Mouse (Mus musculus) neural tube, embryonic 12.5 days (tissue): ENCODE results near the gene Cd3d. TPM values are rescaled to one million over a fixed set of nuclear protein-coding genes. Genes with fewer than 3 reads are reported as not detected.

ENCODE experiments used
- ATAC-seq: fragments of 200-750 bp; cut with Nextera tagmentation; 2 replicates; pipeline ENCODE4 v1.8.0; 2017; ENCODE audit warnings: low read depth, mild to moderate bottlenecking, moderate TSS enrichment, moderate library complexity; ENCODE audit not compliant: low FRiP score
- H3K27ac ChIP-seq: fragments of 300-500 bp; sonication (generic); 2 replicates; pipeline ENCODE4 v1.5.1; 2016
- H3K27me3 ChIP-seq: fragments of 300-500 bp; sonication (generic); replicated peaks from 2 replicates; pipeline ENCODE4 v1.6.1; 2016; ENCODE audit warnings: mild to moderate bottlenecking
- H3K36me3 ChIP-seq: fragments of 300-500 bp; sonication (generic); 2 replicates; pipeline ENCODE4 v1.6.1; 2016; ENCODE audit warnings: mild to moderate bottlenecking
- H3K4me1 ChIP-seq: fragments of 300-500 bp; sonication (generic); 2 replicates; pipeline ENCODE4 v1.6.1; 2016
- H3K4me2 ChIP-seq: fragments of 300-500 bp; sonication (generic); replicated peaks from 2 replicates; pipeline ENCODE4 v1.6.1; 2016; ENCODE audit warnings: mild to moderate bottlenecking
- H3K4me3 ChIP-seq: fragments of 300-500 bp; sonication (generic); 2 replicates; pipeline ENCODE4 v1.5.1; 2016
- H3K9ac ChIP-seq: fragments of 300-500 bp; sonication (generic); 2 replicates; pipeline ENCODE4 v1.6.1; 2016; ENCODE audit warnings: mild to moderate bottlenecking
- H3K9me3 ChIP-seq: fragments of 300-500 bp; sonication (generic); 2 replicates; pipeline ENCODE4 v1.6.1; 2016; ENCODE audit warnings: mild to moderate bottlenecking
- WGBS: fragments of 180-500 bp; shearing (Covaris S2); methylation state at CpG from one replicate; pipeline ENCODE4 v1.1.7; 2016; 5-methylcytosine and 5-hydroxymethylcytosine counted together
- polyA plus RNA-seq: library from polyadenylated mRNA; unstranded; fragments of >200 nt; fragmentation: Nextera tagmentation; extraction: Ambion mirVana; gene quantifications from 2 replicates; pipeline ENCODE4 v1.2.1, GENCODE M21; 2016

The Cd3d gene
- polyA plus RNA-seq, 1 experiment from 2014 or later = not detected

DNA sequence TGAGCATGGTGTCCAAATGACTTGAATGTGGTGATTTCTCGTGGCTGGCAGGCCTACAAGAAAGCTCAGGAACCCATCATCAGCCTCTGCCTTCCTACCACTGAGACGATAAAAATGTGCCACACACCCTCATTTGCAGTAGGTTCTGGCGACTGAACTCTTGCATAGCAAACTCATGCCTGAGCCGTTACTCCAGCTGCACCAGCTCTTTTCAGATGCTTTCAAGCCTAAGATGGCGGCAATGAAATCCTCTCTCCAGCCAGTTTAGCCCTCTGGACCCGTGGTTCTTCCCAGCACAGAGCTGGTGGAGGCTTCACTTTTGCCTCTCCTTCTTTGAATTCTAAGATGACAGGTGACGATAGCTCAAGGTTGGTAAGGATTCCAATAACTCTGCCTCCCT is 1.8 kb upstream of the Cd3d start:
- H3K36me3 ChIP-seq = no peaks in the 10 kb centered on the region
- H3K9ac ChIP-seq = no peak overlapping the region
- H3K9me3 ChIP-seq = no peaks in the 10 kb centered on the region
- WGBS = 78% methylated on average over 7 of the region's 7 CpGs
- H3K27ac ChIP-seq = no peak overlapping the region
- H3K4me3 ChIP-seq = no peak overlapping the region
- H3K27me3 ChIP-seq = no peaks in the 10 kb centered on the region
- H3K4me2 ChIP-seq = no peak overlapping the region
- no peak for ATAC-seq
- H3K4me1 ChIP-seq = no peaks in the 10 kb centered on the region

DNA sequence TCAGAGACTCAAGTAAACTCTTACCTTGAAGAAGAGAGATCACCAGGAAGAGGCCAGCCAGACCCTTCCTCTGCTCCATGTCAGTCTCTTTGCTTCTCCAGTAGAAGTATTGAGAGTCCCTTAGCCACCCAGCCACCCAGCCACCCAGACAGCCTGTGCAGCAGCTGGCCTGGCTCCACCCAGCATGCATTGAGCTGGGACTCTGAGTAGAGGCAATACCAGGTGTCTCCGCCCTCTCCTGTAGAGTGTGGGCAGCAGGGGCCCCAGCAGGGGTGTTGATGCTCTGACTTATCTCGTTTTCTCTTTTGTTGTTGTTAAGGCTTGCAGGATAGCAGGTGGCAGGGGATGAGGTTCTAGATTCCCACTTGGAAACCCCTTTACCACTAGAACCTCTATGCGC is 1.3 kb upstream of the Cd3d start, which contains the start of gene Cd3g:
Gene Cd3g (minus strand): TSS at position 190 of the 400 bp plus-strand sequence.
- no peak within 1 kb of the TSS for H3K4me3 ChIP-seq
- H3K27ac ChIP-seq = no peak within 1 kb of the TSS
- no peak for ATAC-seq
- no peaks in the 10 kb centered on the region for H3K4me1 ChIP-seq
- 73% methylated on average over 3 of the region's 3 CpGs for WGBS
- no peaks in the 10 kb centered on the region for H3K27me3 ChIP-seq
- no peak within 1 kb of the TSS for H3K9ac ChIP-seq
- H3K36me3 ChIP-seq = no peaks in the 10 kb centered on the region
- no peaks in the 10 kb centered on the region for H3K9me3 ChIP-seq
- H3K4me2 ChIP-seq = no peak within 1 kb of the TSS

DNA sequence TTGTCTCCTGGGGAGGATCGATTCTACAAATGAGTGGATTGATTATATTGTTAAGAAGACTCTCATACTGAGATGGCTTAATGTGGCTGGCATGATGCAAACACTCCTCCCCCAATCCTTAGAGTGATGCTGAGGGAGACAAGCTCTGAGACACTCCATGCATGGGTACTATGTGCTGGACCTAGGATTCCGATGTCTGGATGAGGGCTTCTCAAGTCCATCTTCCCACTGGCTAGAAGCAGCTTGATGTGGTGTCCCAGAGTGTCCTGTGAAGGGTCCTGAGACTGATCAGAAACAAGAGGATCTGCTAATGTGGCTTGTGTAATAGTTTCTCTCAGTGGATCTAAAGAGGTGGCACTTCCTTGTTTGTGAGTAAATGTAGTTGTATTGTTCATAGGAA is 482 bp upstream of the Cd3d start:
- Histone ChIP-seq H3K36me3 (no peaks in the 10 kb centered on the region), H3K27me3 (no peaks in the 10 kb centered on the region), H3K9ac (no peak overlapping the region), H3K9me3 (no peaks in the 10 kb centered on the region), H3K4me2 (no peak overlapping the region), H3K4me1 (no peaks in the 10 kb centered on the region), H3K27ac (no peak overlapping the region), H3K4me3 (no peak overlapping the region)
- ATAC-seq = no peak
- WGBS = 87% methylated on average over 2 of the region's 2 CpGs

DNA sequence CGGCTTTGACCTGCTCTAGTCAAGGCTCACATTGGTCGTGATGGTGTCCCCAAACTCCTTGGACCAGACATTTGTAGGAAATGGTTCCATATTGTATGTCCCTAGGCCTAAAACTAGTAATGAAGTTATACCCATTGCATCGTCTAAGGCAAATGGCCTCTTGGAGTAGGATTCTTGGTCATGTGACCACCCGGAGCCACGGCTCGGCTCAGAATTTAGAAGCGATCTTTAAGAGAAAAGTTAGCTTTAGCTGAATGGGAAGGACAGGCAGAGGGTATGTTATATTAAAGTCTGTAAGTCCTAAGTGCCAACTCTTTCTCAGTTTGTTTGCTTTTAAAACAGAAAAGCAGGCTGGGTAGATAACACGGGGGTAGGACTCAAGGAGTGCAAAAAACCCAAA is 495 bp downstream of the Cd3d start:
- Histone ChIP-seq H3K36me3 (no peaks in the 10 kb centered on the region), H3K9me3 (no peaks in the 10 kb centered on the region), H3K4me3 (no peak overlapping the region), H3K9ac (no peak overlapping the region), H3K27me3 (no peaks in the 10 kb centered on the region), H3K27ac (no peak overlapping the region), H3K4me2 (no peak overlapping the region), H3K4me1 (no peaks in the 10 kb centered on the region)
- 92% methylated on average over 8 of the region's 8 CpGs for WGBS
- no peak for ATAC-seq

GRCm38 (mm10) chr9:44982531-44982930 is 945 bp downstream of the Cd3d start:
- Histone ChIP-seq H3K4me1 (no peaks in the 10 kb centered on the region), H3K9ac (no peak overlapping the region), H3K4me3 (no peak overlapping the region), H3K4me2 (no peak overlapping the region), H3K27ac (no peak overlapping the region), H3K9me3 (no peaks in the 10 kb centered on the region), H3K36me3 (no peaks in the 10 kb centered on the region), H3K27me3 (no peaks in the 10 kb centered on the region)
- no peak for ATAC-seq
- WGBS = 89% methylated on average over 3 of the region's 3 CpGs

GRCm38 (mm10) chr9:44983001-44983400 is 1.4 kb downstream of the Cd3d start:
- H3K9me3 ChIP-seq = no peaks in the 10 kb centered on the region
- ATAC-seq = no peak
- no peaks in the 10 kb centered on the region for H3K36me3 ChIP-seq
- H3K27ac ChIP-seq = no peak overlapping the region
- no peak overlapping the region for H3K4me3 ChIP-seq
- 74% methylated on average over 2 of the region's 2 CpGs for WGBS
- H3K27me3 ChIP-seq = no peaks in the 10 kb centered on the region
- no peak overlapping the region for H3K9ac ChIP-seq
- H3K4me2 ChIP-seq = no peak overlapping the region
- H3K4me1 ChIP-seq = no peaks in the 10 kb centered on the region

- no peak overlapping the region for H3K9ac ChIP-seq
- 84% methylated on average over 3 of the region's 3 CpGs for WGBS
- H3K27me3 ChIP-seq = no peaks in the 10 kb centered on the region
- H3K27ac ChIP-seq = no peak overlapping the region
- ATAC-seq = no peak
- H3K4me1 ChIP-seq = no peaks in the 10 kb centered on the region
- no peak overlapping the region for H3K4me2 ChIP-seq
- no peak overlapping the region for H3K4me3 ChIP-seq
- H3K36me3 ChIP-seq = no peaks in the 10 kb centered on the region
- no peaks in the 10 kb centered on the region for H3K9me3 ChIP-seq
These were observed 4.2 kb downstream of the Cd3d start for GRCm38 (mm10) chr9:44985721-44986161.

- Histone ChIP-seq H3K9me3 (no peaks in the 10 kb centered on the region), H3K4me2 (no peak overlapping the region), H3K4me1 (no peaks in the 10 kb centered on the region), H3K9ac (no peak overlapping the region), H3K27me3 (no peaks in the 10 kb centered on the region), H3K4me3 (no peak overlapping the region), H3K27ac (no peak overlapping the region), H3K36me3 (no peaks in the 10 kb centered on the region)
- no peak for ATAC-seq
- WGBS = 68% methylated on average over 14 of the region's 14 CpGs
These were observed 4.7 kb downstream of the Cd3d start for GRCm38 (mm10) chr9:44986242-44986781.

DNA sequence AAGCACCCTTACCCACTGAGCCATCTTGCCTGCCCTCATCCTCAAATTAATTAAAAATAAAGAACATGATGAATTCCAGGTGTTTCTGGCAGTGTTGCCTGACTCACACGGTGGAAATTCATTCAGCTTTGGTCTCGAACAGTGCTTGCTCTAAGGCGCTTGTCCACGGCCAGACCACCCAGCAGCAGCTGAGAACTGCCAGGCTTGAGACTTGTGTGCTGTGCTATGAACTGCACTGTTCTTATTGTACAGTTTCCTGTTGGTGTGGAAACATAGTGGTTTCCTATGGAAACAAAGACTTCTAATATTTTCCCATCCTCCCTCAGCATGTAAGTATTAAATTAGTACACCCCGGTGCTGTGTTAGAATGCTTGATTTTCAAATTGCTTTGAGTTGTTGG is 5.4 kb downstream of the Cd3d start:
- no peak overlapping the region for H3K4me3 ChIP-seq
- no peaks in the 10 kb centered on the region for H3K36me3 ChIP-seq
- no peaks in the 10 kb centered on the region for H3K9me3 ChIP-seq
- H3K4me2 ChIP-seq = no peak overlapping the region
- no peak overlapping the region for H3K9ac ChIP-seq
- no peak for ATAC-seq
- H3K27me3 ChIP-seq = no peaks in the 10 kb centered on the region
- H3K4me1 ChIP-seq = no peaks in the 10 kb centered on the region
- 77% methylated on average over 5 of the region's 5 CpGs for WGBS
- no peak overlapping the region for H3K27ac ChIP-seq

- H3K27me3 ChIP-seq = no peaks in the 10 kb centered on the region
- WGBS = 76% methylated on average over 2 of the region's 2 CpGs
These were observed 10.2 kb downstream of the Cd3d start for GRCm38 (mm10) chr9:44991821-44992220.

GRCm38 (mm10) chr9:44992271-44992670 is 10.7 kb downstream of the Cd3d start:
- no peaks in the 10 kb centered on the region for H3K4me1 ChIP-seq

More at GRCm38 (mm10) chr9:44991821-44992220, 10.2 kb downstream of the Cd3d start:
- H3K4me2 ChIP-seq = no peak overlapping the region
- H3K9me3 ChIP-seq = no peaks in the 10 kb centered on the region
- H3K36me3 ChIP-seq = no peaks in the 10 kb centered on the region
- H3K4me1 ChIP-seq = no peaks in the 10 kb centered on the region
- H3K4me3 ChIP-seq = no peak overlapping the region
- ATAC-seq = no peak
- no peak overlapping the region for H3K9ac ChIP-seq
- H3K27ac ChIP-seq = no peak overlapping the region

DNA sequence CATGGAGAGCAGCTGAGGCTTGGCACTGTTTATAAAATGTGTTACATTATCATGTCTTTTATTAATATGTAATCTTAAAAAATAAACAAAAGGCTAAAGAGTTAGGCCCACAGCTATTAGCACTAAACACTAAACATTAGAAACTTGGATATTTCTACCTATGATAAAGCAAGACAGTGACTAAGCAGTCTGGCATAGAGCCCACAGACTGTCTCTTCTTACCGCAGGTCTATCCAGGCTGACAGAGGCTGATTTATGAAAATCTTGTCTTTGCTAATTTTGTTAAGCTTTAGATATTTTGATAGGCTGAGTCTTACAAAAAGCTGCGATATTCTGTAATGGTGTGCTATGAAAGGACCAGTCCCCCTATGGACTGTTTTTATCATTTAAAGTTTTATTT is 11.7 kb downstream of the Cd3d start:
- ATAC-seq = no peak
- Histone ChIP-seq H3K9ac (no peak overlapping the region), H3K4me1 (no peaks in the 10 kb centered on the region), H3K27ac (no peak overlapping the region), H3K4me2 (no peak overlapping the region), H3K9me3 (no peaks in the 10 kb centered on the region), H3K36me3 (no peaks in the 10 kb centered on the region), H3K27me3 (no peaks in the 10 kb centered on the region), H3K4me3 (no peak overlapping the region)
- WGBS = 93% methylated on average over 2 of the region's 2 CpGs

More at GRCm38 (mm10) chr9:44992271-44992670, 10.7 kb downstream of the Cd3d start:
- Histone ChIP-seq H3K36me3 (no peaks in the 10 kb centered on the region), H3K4me3 (no peak overlapping the region), H3K9me3 (no peaks in the 10 kb centered on the region), H3K27me3 (no peaks in the 10 kb centered on the region), H3K4me2 (no peak overlapping the region), H3K9ac (no peak overlapping the region), H3K27ac (no peak overlapping the region)
- ATAC-seq = no peak

- Histone ChIP-seq H3K9me3 (no peaks in the 10 kb centered on the region), H3K4me3 (no peak overlapping the region), H3K9ac (no peak overlapping the region), H3K27me3 (no peaks in the 10 kb centered on the region), H3K4me1 (no peaks in the 10 kb centered on the region), H3K36me3 (no peaks in the 10 kb centered on the region), H3K27ac (no peak overlapping the region), H3K4me2 (no peak overlapping the region)
- no peak for ATAC-seq
- 81% methylated on average over 4 of the region's 4 CpGs for WGBS
These were observed 13.4 kb downstream of the Cd3d start for GRCm38 (mm10) chr9:44994962-44995361.
